Mouse (Mus musculus): ENCODE measurements around the gene Mad1l1. TPM values are rescaled to one million over a fixed set of nuclear protein-coding genes. Genes with fewer than 3 reads are reported as not detected.

The Mad1l1 gene
- polyA plus RNA-seq, 1 experiment from 2014 or later: 25.0 TPM

DNA sequence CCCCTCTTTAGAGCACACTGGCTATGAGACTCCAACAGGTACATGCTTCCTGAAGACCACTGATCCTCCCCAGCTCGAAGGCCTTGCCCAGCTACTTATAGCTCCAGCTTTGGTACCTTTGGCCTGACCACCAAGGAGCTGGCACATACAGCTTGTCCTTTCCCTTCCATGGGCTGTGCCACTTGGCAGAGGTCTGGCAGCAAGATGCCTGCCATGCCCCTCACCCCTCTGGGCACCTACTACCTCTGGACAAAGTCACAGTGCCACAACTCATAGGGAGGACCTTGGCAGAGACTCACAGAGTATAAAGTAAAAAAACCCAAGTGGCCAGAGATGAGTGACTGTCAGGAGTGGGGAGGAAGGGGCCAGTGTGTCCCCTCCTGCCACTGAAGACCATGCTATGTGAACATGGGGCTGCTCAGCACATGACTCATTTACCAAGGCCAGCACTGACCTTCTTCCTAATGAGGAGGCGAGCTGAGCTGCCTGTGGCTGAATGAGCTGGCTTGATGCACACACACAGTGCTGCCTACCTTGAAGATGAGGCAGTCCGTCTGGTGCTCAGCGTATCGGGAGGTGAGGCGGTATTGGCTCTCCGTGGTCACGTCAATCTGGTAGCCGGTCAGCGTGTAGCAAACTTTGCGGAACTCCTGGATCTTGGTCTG, 255.9 kb downstream of the Mad1l1 start:
- Histone ChIP-seq H3K36me3 (ENCODE audit: control insufficient read depth, insufficient read depth, low read length) (no peaks in the 10 kb centered on the region; the same call in 1 of the 2 replicates), H3K4me3 (ENCODE audit: low read depth, low read length) (no peak overlapping the region), H3K9me3 (replicated peaks; ENCODE audit: control insufficient read depth, low read length) (no peaks in the 10 kb centered on the region), H3K27me3 (ENCODE audit: control insufficient read depth, insufficient read depth, low read length) (no peaks in the 10 kb centered on the region), H3K27ac (ENCODE audit: low read depth, low read length) (no peak overlapping the region), H3K4me2 (no peak overlapping the region), H3K9ac (ENCODE audit: low read depth, low read length) (no peak overlapping the region), H3K4me1 (ENCODE audit: control insufficient read depth, insufficient read depth, low read length) (0 out of 2 replicates have a peak, but pooled peaks cover 3% of the 10 kb centered on the region)
- no peak for ATAC-seq (replicated peaks; ENCODE audit: insufficient number of reproducible peaks, low FRiP score, low TSS enrichment)
- WGBS (ENCODE audit: insufficient replicate concordance): 89% methylated on average over 11 of the region's 11 CpGs

DNA sequence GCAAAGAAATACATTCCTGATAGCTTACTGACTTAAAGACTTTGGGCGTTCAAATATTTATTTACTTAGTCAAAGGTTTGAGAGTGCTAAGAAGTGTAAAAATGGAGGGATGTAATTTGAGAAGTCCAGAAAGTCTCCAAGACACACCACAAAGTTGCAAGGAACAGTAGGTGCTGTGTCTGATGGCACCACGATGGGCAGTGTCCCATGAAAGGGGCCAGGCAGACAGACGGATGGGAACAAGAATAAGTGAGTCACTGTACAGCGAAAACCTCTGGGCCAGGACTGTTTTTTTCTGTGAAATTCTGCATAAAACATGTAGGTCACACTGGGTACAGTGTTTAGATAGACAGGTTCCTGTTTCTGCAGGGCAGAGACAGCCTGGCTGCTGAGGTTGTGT, 256.8 kb downstream of the Mad1l1 start:
- ATAC-seq (replicated peaks; ENCODE audit: insufficient number of reproducible peaks, low FRiP score, low TSS enrichment): no peak
- H3K9ac ChIP-seq (ENCODE audit: low read depth, low read length): no peak overlapping the region
- no peak overlapping the region for H3K4me3 ChIP-seq (ENCODE audit: low read depth, low read length)
- H3K4me1 ChIP-seq (ENCODE audit: control insufficient read depth, insufficient read depth, low read length): 0 out of 2 replicates have a peak, but pooled peaks cover 3% of the 10 kb centered on the region
- whole genome bisulfite sequencing (ENCODE audit: insufficient replicate concordance): 78% methylated on average over 4 of the region's 4 CpGs
- no peaks in the 10 kb centered on the region for H3K27me3 ChIP-seq (ENCODE audit: control insufficient read depth, insufficient read depth, low read length)
- H3K4me2 ChIP-seq: no peak overlapping the region
- H3K27ac ChIP-seq (ENCODE audit: low read depth, low read length): no peak overlapping the region
- no peaks in the 10 kb centered on the region; the same call in 1 of the 2 replicates for H3K36me3 ChIP-seq (ENCODE audit: control insufficient read depth, insufficient read depth, low read length)
- H3K9me3 ChIP-seq (replicated peaks; ENCODE audit: control insufficient read depth, low read length): no peaks in the 10 kb centered on the region

DNA sequence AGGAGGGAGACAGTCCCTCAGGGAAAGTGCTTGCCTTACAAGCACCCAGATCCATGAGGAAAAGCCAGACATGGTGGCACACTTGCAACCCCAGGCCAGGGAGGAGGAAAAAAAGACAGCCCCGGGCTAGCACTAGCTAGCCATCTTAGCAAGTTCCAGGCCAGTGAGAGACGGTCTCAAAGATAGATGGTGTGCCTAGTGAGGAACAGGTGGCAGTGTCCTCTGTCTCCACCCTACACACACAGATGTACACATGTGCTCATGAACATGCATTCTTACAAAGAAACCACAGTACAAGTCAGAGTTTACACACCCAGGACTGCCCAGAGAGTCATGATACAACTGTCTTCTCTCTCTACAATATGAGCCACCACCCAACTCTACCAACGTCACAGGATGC, 258.5 kb downstream of the Mad1l1 start:
- no peak overlapping the region for H3K27ac ChIP-seq (ENCODE audit: low read depth, low read length)
- ATAC-seq (replicated peaks; ENCODE audit: insufficient number of reproducible peaks, low FRiP score, low TSS enrichment): no peak
- H3K4me1 ChIP-seq (ENCODE audit: control insufficient read depth, insufficient read depth, low read length): no peaks in the 10 kb centered on the region
- no peak overlapping the region for H3K4me2 ChIP-seq
- no peaks in the 10 kb centered on the region for H3K27me3 ChIP-seq (ENCODE audit: control insufficient read depth, insufficient read depth, low read length)
- WGBS (ENCODE audit: insufficient replicate concordance): 90% methylated on average over 3 of the region's 3 CpGs
- no peak overlapping the region for H3K4me3 ChIP-seq (ENCODE audit: low read depth, low read length)
- H3K9ac ChIP-seq (ENCODE audit: low read depth, low read length): no peak overlapping the region
- H3K9me3 ChIP-seq (replicated peaks; ENCODE audit: control insufficient read depth, low read length): no peaks in the 10 kb centered on the region
- no peaks in the 10 kb centered on the region; the same call in 1 of the 2 replicates for H3K36me3 ChIP-seq (ENCODE audit: control insufficient read depth, insufficient read depth, low read length)

DNA sequence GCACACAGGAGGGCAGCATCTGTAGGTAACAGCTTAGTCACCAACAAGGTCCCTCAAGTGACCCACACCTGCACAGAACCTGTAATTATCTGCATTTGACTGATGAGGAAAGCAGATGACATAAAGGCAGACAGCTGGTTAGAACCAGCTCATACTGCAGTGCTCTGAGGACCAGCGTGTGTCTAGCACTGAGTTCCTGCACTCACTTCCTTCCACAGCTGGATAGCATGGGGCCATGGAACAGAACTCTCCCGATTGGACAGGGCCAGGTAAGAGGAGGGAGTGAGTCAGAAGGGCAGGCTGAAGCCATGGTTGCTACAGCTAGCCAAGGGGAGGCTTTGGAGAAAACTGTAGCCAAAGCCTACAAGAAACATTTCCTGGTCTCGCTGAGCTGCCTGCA, 259.0 kb downstream of the Mad1l1 start:
- H3K36me3 ChIP-seq (ENCODE audit: control insufficient read depth, insufficient read depth, low read length): no peaks in the 10 kb centered on the region; the same call in 1 of the 2 replicates
- H3K9ac ChIP-seq (ENCODE audit: low read depth, low read length): no peak overlapping the region
- no peak for ATAC-seq (replicated peaks; ENCODE audit: insufficient number of reproducible peaks, low FRiP score, low TSS enrichment)
- no peak overlapping the region for H3K4me3 ChIP-seq (ENCODE audit: low read depth, low read length)
- 75% methylated on average over 3 of the region's 3 CpGs for WGBS (ENCODE audit: insufficient replicate concordance)
- no peak overlapping the region for H3K27ac ChIP-seq (ENCODE audit: low read depth, low read length)
- H3K27me3 ChIP-seq (ENCODE audit: control insufficient read depth, insufficient read depth, low read length): no peaks in the 10 kb centered on the region
- no peak overlapping the region for H3K4me2 ChIP-seq
- no peaks in the 10 kb centered on the region for H3K9me3 ChIP-seq (replicated peaks; ENCODE audit: control insufficient read depth, low read length)
- H3K4me1 ChIP-seq (ENCODE audit: control insufficient read depth, insufficient read depth, low read length): no peaks in the 10 kb centered on the region

DNA sequence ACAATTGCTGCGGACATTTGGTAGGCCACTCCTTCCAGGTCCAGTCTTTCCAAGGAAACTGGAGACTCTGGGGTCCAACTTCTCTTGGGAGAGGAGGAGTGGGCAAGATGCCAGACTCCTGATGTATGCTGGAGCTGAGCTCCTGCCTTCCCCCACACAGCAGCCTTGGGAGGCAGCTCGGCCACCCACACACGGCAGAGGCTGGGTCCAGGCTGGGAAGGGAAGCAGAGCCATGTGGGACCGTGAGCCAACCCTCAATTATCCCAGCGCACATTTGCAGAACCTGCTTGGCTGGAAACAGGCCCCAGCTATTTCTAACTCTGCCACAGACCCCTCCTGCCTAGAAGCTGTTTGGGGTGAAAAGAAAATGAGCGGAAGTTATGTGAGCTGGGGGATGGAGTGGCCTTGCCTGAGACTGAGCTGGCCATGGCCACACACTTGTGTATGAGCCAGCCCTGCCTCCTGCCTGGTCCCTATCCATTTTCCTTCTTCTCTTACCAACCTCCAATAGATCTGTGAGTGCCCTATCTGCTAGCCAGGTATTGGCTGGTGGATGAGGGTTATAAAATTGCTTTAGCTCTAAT, 260.0 kb downstream of the Mad1l1 start:
- Histone ChIP-seq H3K4me2 (no peak overlapping the region), H3K4me1 (ENCODE audit: control insufficient read depth, insufficient read depth, low read length) (no peaks in the 10 kb centered on the region), H3K36me3 (ENCODE audit: control insufficient read depth, insufficient read depth, low read length) (no peaks in the 10 kb centered on the region; the same call in 1 of the 2 replicates), H3K4me3 (ENCODE audit: low read depth, low read length) (no peak overlapping the region), H3K27ac (ENCODE audit: low read depth, low read length) (no peak overlapping the region), H3K27me3 (ENCODE audit: control insufficient read depth, insufficient read depth, low read length) (0 out of 2 replicates have a peak, but pooled peaks cover 2% of the 10 kb centered on the region), H3K9me3 (replicated peaks; ENCODE audit: control insufficient read depth, low read length) (no peaks in the 10 kb centered on the region), H3K9ac (ENCODE audit: low read depth, low read length) (no peak overlapping the region)
- WGBS (ENCODE audit: insufficient replicate concordance): 72% methylated on average over 6 of the region's 6 CpGs
- no peak for ATAC-seq (replicated peaks; ENCODE audit: insufficient number of reproducible peaks, low FRiP score, low TSS enrichment)

DNA sequence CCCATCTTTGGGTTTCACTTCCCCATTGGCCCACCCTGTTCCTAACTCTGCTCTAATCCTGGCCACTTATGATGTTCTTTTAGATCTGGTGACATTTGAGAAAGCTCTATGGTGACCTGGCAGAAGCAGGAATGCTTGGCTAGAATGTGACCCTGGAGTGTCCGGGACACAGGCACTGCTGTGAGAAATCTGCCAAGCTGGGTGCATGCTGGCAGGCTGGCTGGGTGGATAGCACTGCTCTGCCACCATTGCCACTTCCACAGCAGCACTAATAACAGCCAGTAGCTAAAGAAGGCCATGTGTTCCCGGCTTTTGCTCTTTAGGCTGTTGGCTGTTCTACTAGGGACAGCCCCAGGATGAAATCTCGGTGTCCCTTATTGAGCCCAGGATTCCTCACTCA, 265.1 kb downstream of the Mad1l1 start:
- no peak overlapping the region for H3K4me2 ChIP-seq
- H3K36me3 ChIP-seq (ENCODE audit: control insufficient read depth, insufficient read depth, low read length): no peaks in the 10 kb centered on the region
- H3K4me1 ChIP-seq (ENCODE audit: control insufficient read depth, insufficient read depth, low read length): peaks cover 5% of the 10 kb centered on the region; the same call in 1 of the 2 replicates
- WGBS (ENCODE audit: insufficient replicate concordance): 78% methylated on average over 3 of the region's 3 CpGs
- H3K9me3 ChIP-seq (replicated peaks; ENCODE audit: control insufficient read depth, low read length): no peaks in the 10 kb centered on the region
- H3K27ac ChIP-seq (ENCODE audit: low read depth, low read length): no peak overlapping the region
- H3K4me3 ChIP-seq (ENCODE audit: low read depth, low read length): no peak overlapping the region
- H3K27me3 ChIP-seq (ENCODE audit: control insufficient read depth, insufficient read depth, low read length): 0 out of 2 replicates have a peak, but pooled peaks cover 4% of the 10 kb centered on the region
- no peak overlapping the region for H3K9ac ChIP-seq (ENCODE audit: low read depth, low read length)
- ATAC-seq (replicated peaks; ENCODE audit: insufficient number of reproducible peaks, low FRiP score, low TSS enrichment): no peak

DNA sequence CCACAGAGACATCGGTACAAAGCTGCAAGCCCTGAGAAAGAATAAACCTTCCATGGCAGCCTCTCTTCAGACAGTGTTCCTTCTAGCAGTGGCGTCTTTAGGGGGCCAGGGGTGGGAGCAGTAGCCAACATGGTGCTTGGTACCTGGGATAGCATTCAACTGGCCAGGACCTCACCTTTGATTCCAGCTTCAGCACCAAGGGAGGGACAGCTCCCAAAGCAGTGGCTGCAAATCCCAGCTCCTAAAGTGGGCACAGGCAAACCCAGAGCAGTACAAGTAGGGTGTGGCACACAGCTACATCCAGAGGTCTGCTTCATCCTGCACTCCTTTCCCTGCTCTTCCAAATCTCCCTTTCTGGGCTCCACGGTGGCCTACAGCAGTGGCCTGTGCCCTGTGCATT, 265.9 kb downstream of the Mad1l1 start:
- 77% methylated on average over 3 of the region's 3 CpGs for WGBS (ENCODE audit: insufficient replicate concordance)
- Histone ChIP-seq H3K9me3 (replicated peaks; ENCODE audit: control insufficient read depth, low read length) (no peaks in the 10 kb centered on the region), H3K4me3 (ENCODE audit: low read depth, low read length) (no peak overlapping the region), H3K36me3 (ENCODE audit: control insufficient read depth, insufficient read depth, low read length) (no peaks in the 10 kb centered on the region), H3K27me3 (ENCODE audit: control insufficient read depth, insufficient read depth, low read length) (peaks cover 9% of the 10 kb centered on the region; the same call in 1 of the 2 replicates), H3K27ac (ENCODE audit: low read depth, low read length) (no peak overlapping the region), H3K4me1 (ENCODE audit: control insufficient read depth, insufficient read depth, low read length) (peaks cover 5% of the 10 kb centered on the region; the same call in 1 of the 2 replicates), H3K4me2 (no peak overlapping the region), H3K9ac (ENCODE audit: low read depth, low read length) (no peak overlapping the region)
- ATAC-seq (replicated peaks; ENCODE audit: insufficient number of reproducible peaks, low FRiP score, low TSS enrichment): no peak

DNA sequence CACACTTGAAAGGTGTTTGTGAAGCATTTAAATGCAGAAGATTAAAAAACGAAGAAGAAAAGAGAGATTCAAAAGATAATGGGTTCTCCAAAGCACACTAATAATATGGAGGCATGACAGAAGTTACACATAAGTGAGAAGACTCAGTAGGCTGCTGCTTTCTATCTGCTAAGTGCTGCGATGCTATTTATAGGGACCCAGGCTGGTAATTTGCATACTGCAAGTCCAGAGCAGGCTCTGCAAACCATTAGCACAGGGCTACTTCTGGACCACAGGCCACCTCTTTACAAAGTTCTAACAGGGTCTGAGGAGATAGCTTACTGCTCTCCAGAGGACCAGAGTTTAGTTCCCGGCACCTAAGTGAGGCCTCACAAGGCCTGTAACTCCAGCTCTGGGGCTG, 267.7 kb downstream of the Mad1l1 start:
- Histone ChIP-seq H3K36me3 (ENCODE audit: control insufficient read depth, insufficient read depth, low read length) (no peaks in the 10 kb centered on the region), H3K27me3 (ENCODE audit: control insufficient read depth, insufficient read depth, low read length) (peaks cover 22% of the 10 kb centered on the region), H3K4me1 (ENCODE audit: control insufficient read depth, insufficient read depth, low read length) (peaks cover 5% of the 10 kb centered on the region; the same call in 1 of the 2 replicates), H3K4me2 (no peak overlapping the region), H3K9ac (ENCODE audit: low read depth, low read length) (no peak overlapping the region), H3K9me3 (replicated peaks; ENCODE audit: control insufficient read depth, low read length) (no peaks in the 10 kb centered on the region), H3K4me3 (ENCODE audit: low read depth, low read length) (no peak overlapping the region), H3K27ac (ENCODE audit: low read depth, low read length) (no peak overlapping the region)
- 50% methylated on average over 3 of the region's 3 CpGs for WGBS (ENCODE audit: insufficient replicate concordance)
- no peak for ATAC-seq (replicated peaks; ENCODE audit: insufficient number of reproducible peaks, low FRiP score, low TSS enrichment)

Data from heart, embryonic 11.5 days (tissue).